Mouse (Mus musculus) erythroblast, embryonic 14.5 days (primary cell): Measurements from ENCODE around the gene Gcm1.

Source experiments
- GATA1 ChIP-seq: IDR thresholded peaks from 2 replicates; pipeline ENCODE4 v1.6.1; 2012; ENCODE audit warnings: low read length, inconsistent platforms, mixed read lengths
- TAL1 ChIP-seq: IDR thresholded peaks from 3 replicates; pipeline ENCODE4 v1.6.1; 2012; ENCODE audit warnings: low read length, inconsistent platforms, mixed read lengths

DNA sequence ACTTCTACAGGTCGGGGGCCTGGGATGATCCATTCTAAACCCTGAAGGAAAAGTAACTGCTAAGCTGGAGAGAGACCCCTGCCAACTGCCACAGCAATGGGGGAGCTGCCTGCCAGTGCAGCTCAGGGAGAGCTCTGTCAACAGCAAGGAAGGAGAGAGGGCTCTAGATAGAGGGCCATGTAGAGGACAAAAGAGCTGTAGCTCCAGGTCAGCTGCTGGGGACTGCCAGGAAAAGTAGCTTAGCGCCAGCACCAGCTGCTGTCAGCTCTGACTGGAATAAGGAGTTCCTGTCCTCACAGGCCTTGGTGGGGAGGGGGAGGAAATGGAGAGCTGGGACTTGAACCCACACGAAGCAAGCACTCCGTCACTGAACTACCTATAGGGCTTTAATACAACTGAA, 36.8 kb downstream of the Gcm1 start:
- TF ChIP-seq GATA1 (no peak), TAL1 (no peak)
